Mouse (Mus musculus) forebrain, embryonic 12.5 days (tissue): ENCODE results near the gene Rpl18. TPM values are rescaled to one million over a fixed set of nuclear protein-coding genes. Genes with fewer than 3 reads are reported as not detected.

ENCODE experiments used
- ATAC-seq: fragments of 200-750 bp; cut with Nextera tagmentation; 2 replicates; pipeline ENCODE4 v1.8.0; 2017; ENCODE audit warnings: moderate TSS enrichment; ENCODE audit not compliant: low FRiP score
- H3K27ac ChIP-seq: fragments of 300-500 bp; sonication (generic); 2 replicates; pipeline ENCODE4 v1.5.1; 2016; ENCODE audit warnings: mild to moderate bottlenecking
- H3K27me3 ChIP-seq: fragments of 300-500 bp; sonication (generic); 2 replicates; pipeline ENCODE4 v1.6.1; 2016; ENCODE audit warnings: mild to moderate bottlenecking
- H3K36me3 ChIP-seq: fragments of 300-500 bp; sonication (generic); replicated peaks from 2 replicates; pipeline ENCODE4 v1.6.1; 2016; ENCODE audit warnings: mild to moderate bottlenecking
- H3K4me1 ChIP-seq: fragments of 300-500 bp; sonication (generic); 2 replicates; pipeline ENCODE4 v1.6.1; 2016
- H3K4me2 ChIP-seq: fragments of 300-500 bp; sonication (generic); 2 replicates; pipeline ENCODE4 v1.6.1; 2016; ENCODE audit warnings: mild to moderate bottlenecking, moderate library complexity
- H3K4me3 ChIP-seq: fragments of 300-500 bp; sonication (generic); replicated peaks from 2 replicates; pipeline ENCODE4 v1.5.1; 2016; ENCODE audit warnings: mild to moderate bottlenecking
- H3K9ac ChIP-seq: fragments of 300-500 bp; sonication (generic); 2 replicates; pipeline ENCODE4 v1.6.1; 2016; ENCODE audit warnings: mild to moderate bottlenecking
- H3K9me3 ChIP-seq: fragments of 300-500 bp; sonication (generic); 2 replicates; pipeline ENCODE4 v1.6.1; 2016
- WGBS: fragments of 180-500 bp; shearing (Covaris S2); methylation state at CpG from one replicate; pipeline ENCODE4 v1.1.7; 2016; 5-methylcytosine and 5-hydroxymethylcytosine counted together
- polyA plus RNA-seq: library from polyadenylated mRNA; unstranded; fragments of >200 nt; fragmentation: Nextera tagmentation; extraction: Ambion mirVana; gene quantifications from 2 replicates; pipeline ENCODE4 v1.2.1, GENCODE M21; 2016

Rpl18 gene
- polyA plus RNA-seq, 1 experiment from 2014 or later = 745 TPM

DNA sequence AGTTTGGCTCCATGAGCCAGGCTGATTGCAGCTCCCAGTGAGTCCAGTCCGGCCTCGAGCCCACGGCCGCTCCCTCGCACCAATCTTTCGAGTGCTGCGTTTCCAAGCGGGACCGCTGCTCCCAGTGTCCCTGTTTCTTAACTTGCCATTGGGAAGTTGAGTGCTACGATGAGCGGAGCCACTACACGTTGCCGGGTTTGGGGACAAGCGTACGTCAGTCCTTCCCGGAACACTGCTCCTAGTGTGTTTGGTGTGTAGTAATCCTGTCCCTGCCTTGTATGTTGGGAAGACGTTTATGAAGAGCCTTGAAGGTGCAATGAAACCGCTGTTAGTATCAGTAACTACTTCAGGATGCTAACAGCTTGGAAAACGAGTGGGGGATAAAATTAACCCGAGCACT is 3.1 kb downstream of the Rpl18 start:
- H3K9ac ChIP-seq = peak overlapping the region; percentile 97
- H3K4me2 ChIP-seq = peak overlapping the region; percentile 93
- H3K27ac ChIP-seq = peak overlapping the region; percentile 90
- WGBS = under 1% methylated on average over 20 of the region's 20 CpGs
- peaks cover 46% of the 10 kb centered on the region for H3K36me3 ChIP-seq
- H3K9me3 ChIP-seq = no peaks in the 10 kb centered on the region
- no peak for ATAC-seq
- H3K4me1 ChIP-seq = peaks cover 45% of the 10 kb centered on the region
- H3K4me3 ChIP-seq = peak overlapping the region; percentile 92
- H3K27me3 ChIP-seq = no peaks in the 10 kb centered on the region

DNA sequence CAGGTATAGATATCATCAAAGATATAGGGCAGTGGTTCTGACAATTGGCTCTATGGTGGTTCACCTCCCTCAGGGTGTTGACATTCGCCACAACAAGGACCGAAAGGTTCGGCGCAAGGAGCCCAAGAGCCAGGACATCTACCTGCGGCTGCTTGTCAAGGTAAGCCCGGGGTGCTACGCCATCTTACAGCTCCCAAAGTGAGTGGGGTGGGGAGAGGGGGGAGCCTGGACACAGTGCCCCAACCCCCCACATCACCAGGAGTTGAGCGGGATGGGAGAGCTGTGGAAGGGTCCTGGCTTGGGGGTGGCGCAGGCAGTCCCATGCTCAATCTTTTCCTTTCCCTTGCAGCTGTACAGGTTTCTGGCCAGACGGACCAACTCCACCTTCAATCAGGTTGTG is 3.9 kb downstream of the Rpl18 start:
- peaks cover 42% of the 10 kb centered on the region for H3K4me1 ChIP-seq

DNA sequence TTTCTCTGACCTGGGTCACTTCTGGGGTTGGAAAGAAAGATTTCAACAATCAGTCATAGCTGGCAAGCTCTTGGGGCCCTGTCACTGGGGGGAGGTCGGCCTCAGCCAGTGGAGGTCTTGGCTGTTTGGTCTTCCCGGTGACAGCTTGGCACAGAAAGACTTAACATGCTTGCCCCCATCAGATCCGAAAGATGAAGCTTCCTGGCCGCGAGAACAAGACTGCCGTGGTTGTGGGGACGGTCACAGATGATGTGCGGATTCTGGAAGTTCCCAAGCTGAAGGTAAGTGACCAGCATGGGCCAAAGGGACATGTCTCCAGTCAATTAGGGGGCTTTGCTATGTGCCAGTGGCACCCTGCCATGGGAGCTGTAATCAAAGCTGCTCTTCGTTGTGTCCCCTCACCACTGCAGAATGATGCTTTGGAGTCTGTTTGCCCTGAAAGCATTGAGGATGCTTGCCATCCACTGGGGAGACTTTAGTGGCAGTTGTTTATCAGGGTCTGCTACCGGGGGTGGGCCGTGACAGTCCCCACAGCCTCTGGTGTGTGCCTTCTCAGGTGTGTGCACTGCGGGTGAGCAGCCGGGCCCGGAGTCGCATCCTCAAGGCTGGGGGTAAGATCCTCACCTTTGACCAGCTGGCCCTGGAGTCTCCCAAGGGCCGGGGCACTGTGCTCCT is 4.6 kb downstream of the Rpl18 start:
- peak overlapping the region; percentile 97; the same call in 1 of the 2 replicates for H3K9ac ChIP-seq
- H3K4me2 ChIP-seq = peak overlapping the region; percentile 93; the same call in 1 of the 2 replicates
- no peaks in the 10 kb centered on the region for H3K9me3 ChIP-seq
- H3K27me3 ChIP-seq = no peaks in the 10 kb centered on the region
- H3K27ac ChIP-seq = no peak overlapping the region
- 91% methylated on average over 16 of the region's 16 CpGs for WGBS
- no peak for ATAC-seq
- H3K4me1 ChIP-seq = peaks cover 35% of the 10 kb centered on the region
- H3K36me3 ChIP-seq = peaks cover 58% of the 10 kb centered on the region
- peak overlapping the region; percentile 92; the same call in 1 of the 2 replicates for H3K4me3 ChIP-seq

More for the DNA sequence above, 3.9 kb downstream of the Rpl18 start:
- Histone ChIP-seq H3K36me3 (peaks cover 51% of the 10 kb centered on the region), H3K9me3 (no peaks in the 10 kb centered on the region), H3K27ac (no peak overlapping the region), H3K4me3 (peak overlapping the region; percentile 92), H3K27me3 (no peaks in the 10 kb centered on the region), H3K9ac (peak overlapping the region; percentile 97), H3K4me2 (peak overlapping the region; percentile 93)
- WGBS = 82% methylated on average over 10 of the region's 10 CpGs
- no peak for ATAC-seq

DNA sequence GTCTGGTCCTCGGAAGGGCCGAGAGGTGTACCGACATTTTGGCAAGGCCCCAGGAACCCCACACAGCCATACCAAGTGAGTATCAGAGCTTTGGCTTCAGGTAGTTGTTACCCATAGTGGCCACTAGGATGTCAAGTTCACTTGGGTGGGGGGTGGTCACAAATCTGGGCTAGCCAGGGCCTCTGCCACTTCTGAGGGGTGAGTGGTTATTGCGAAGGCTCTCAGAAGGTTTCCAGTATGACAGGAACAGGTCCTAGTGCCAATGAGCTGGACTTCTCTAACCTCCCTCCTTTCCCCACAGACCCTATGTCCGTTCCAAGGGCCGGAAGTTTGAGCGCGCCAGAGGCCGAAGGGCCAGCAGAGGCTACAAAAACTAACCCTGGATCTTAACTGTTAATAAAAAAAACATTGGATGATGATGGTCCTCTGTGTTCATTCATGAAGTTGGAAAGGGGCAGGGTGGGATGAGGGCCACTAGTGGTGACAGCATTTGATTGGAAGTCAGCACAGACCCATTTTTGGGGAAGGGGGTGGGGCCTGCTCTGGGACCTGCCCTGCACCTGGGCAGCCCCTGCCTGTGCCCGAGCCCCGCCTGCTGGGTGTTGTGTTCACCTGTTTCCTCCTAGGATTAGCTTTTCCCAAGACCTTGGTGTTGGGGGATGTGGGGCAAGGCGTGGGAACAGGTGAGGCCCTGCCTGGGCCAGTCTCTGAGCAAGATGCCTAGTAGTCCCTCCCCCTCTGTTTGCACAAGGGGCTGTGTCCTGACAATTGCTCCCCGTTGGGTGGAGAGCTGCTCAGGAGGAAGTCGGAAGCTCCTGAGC is 5.4 kb downstream of the Rpl18 start, which contains the start of gene Fam83e:
Fam83e (plus strand) TSS at position 800 of the 821 bp plus-strand sequence.
- H3K27ac ChIP-seq = 0 out of 2 replicates have a peak within 1 kb of the TSS, but pooled peaks have one; percentile 59
- no peaks in the 10 kb centered on the region for H3K27me3 ChIP-seq
- H3K4me3 ChIP-seq = no peak within 1 kb of the TSS
- no peaks in the 10 kb centered on the region for H3K9me3 ChIP-seq
- H3K4me2 ChIP-seq = no peak within 1 kb of the TSS
- peaks cover 32% of the 10 kb centered on the region for H3K4me1 ChIP-seq
- H3K36me3 ChIP-seq = peaks cover 66% of the 10 kb centered on the region
- 83% methylated on average over 14 of the region's 14 CpGs for WGBS
- H3K9ac ChIP-seq = no peak within 1 kb of the TSS
- no peak for ATAC-seq

DNA sequence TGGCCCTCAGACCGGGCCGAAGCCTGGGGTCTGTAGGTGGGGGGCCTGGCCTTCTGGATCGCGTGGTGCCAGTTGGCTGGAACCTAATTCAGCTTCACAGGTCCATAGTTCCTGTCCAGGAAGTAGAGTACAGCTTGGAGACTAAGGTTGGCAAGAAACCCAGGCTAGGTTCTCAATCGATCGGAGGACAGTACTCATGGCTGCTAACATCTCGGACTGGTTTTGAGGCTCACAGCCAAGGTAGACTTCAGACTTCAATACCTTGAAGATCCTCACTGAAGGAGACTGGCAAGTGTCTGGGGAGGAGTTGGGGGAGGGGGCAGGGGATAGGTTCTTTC is 5.9 kb downstream of the Rpl18 start:
- Histone ChIP-seq H3K4me3 (no peak overlapping the region), H3K27ac (0 out of 2 replicates have a peak overlapping the region, but pooled peaks have one; percentile 59), H3K36me3 (peaks cover 71% of the 10 kb centered on the region), H3K9me3 (no peaks in the 10 kb centered on the region), H3K4me1 (peaks cover 26% of the 10 kb centered on the region), H3K27me3 (no peaks in the 10 kb centered on the region), H3K4me2 (no peak overlapping the region), H3K9ac (no peak overlapping the region)
- 85% methylated on average over 7 of the region's 7 CpGs for WGBS
- no peak for ATAC-seq

DNA sequence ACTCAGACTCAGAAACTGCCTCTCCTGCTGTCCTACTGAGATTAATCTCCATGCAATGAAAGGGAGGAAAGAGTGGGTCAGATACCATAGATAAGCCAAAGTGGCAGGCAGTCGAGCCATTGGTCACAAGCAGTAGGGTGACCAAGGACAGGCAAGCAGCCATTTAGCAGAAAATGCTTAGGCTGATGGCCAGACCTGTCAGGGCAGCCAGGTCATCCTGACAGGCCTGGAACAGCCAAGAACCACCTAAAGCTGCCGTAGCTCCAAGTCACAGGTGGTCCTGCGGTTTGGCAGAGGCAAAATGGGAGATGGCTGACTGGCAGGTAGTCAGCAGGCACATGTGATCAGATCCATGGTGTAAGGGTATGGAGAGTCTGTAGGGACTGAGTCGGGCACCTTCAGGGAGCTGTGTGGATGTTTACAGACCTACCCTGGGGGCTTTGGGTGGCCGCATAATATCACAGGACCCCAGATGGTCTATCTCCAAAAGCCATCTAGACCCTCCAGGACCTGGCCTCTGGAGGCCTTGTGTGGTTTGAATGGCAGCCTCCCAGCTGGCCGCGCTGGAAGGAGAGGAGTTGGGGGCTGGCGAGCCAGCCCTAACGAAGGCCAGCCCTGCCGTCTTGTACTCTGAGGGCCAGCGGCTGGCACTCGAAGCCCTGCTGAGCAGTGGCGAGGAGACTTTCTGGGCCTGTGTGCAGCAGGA is 6.5 kb downstream of the Rpl18 start:
- Histone ChIP-seq H3K36me3 (peaks cover 77% of the 10 kb centered on the region), H3K9ac (no peak overlapping the region), H3K9me3 (no peaks in the 10 kb centered on the region), H3K4me3 (no peak overlapping the region), H3K4me1 (peaks cover 20% of the 10 kb centered on the region), H3K27ac (no peak overlapping the region), H3K27me3 (no peaks in the 10 kb centered on the region), H3K4me2 (no peak overlapping the region)
- ATAC-seq = no peak
- WGBS = 70% methylated on average over 13 of the region's 13 CpGs

- no peaks in the 10 kb centered on the region for H3K9me3 ChIP-seq
- H3K4me1 ChIP-seq = peaks cover 15% of the 10 kb centered on the region
- no peak for ATAC-seq
- no peak overlapping the region for H3K9ac ChIP-seq
- 85% methylated on average over 13 of the region's 13 CpGs for WGBS
- no peak overlapping the region for H3K27ac ChIP-seq
- H3K27me3 ChIP-seq = no peaks in the 10 kb centered on the region
- H3K4me3 ChIP-seq = no peak overlapping the region
- no peak overlapping the region for H3K4me2 ChIP-seq
- H3K36me3 ChIP-seq = peaks cover 83% of the 10 kb centered on the region
These were observed 7.1 kb downstream of the Rpl18 start for GRCm38 (mm10) chr7:45722348-45722713.

GRCm38 (mm10) chr7:45723301-45723700 is 8.0 kb downstream of the Rpl18 start:
- H3K4me2 ChIP-seq = no peak overlapping the region
- H3K9ac ChIP-seq = no peak overlapping the region
- H3K27me3 ChIP-seq = no peaks in the 10 kb centered on the region
- 90% methylated on average over 4 of the region's 4 CpGs for WGBS
- H3K4me3 ChIP-seq = no peak overlapping the region
- peaks cover 87% of the 10 kb centered on the region for H3K36me3 ChIP-seq
- no peaks in the 10 kb centered on the region for H3K9me3 ChIP-seq
- ATAC-seq = no peak
- peaks cover 15% of the 10 kb centered on the region for H3K4me1 ChIP-seq
- no peak overlapping the region for H3K27ac ChIP-seq

DNA sequence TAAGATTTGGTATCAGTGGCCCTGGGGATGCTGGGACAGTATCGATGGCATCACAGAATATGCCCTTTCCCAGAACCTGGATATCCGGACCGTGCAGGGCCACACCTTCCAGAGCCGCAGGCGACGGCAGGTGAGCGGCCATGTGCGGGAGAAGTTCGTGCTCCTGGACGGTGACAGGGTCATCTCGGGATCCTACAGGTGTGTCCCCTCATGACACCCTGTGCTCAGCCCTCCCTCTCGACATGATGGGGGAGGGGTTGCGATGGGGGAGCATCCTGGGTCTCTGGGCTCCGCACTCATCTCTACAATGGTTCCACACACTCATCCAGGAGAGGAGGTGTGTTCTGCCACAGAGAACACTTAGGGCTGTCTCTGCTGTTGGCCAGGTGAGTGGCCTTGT is 8.5 kb downstream of the Rpl18 start:
- ATAC-seq = no peak
- Histone ChIP-seq H3K27ac (no peak overlapping the region), H3K36me3 (peaks cover 88% of the 10 kb centered on the region), H3K9ac (no peak overlapping the region), H3K27me3 (no peaks in the 10 kb centered on the region), H3K4me1 (peaks cover 13% of the 10 kb centered on the region), H3K4me3 (no peak overlapping the region), H3K9me3 (no peaks in the 10 kb centered on the region), H3K4me2 (no peak overlapping the region)
- WGBS = 91% methylated on average over 14 of the region's 14 CpGs

GRCm38 (mm10) chr7:45725151-45725550 is 9.9 kb downstream of the Rpl18 start:
- Histone ChIP-seq H3K36me3 (peaks cover 86% of the 10 kb centered on the region), H3K4me2 (no peak overlapping the region), H3K27ac (no peak overlapping the region), H3K4me3 (no peak overlapping the region), H3K27me3 (no peaks in the 10 kb centered on the region), H3K9ac (no peak overlapping the region), H3K4me1 (no peaks in the 10 kb centered on the region; the same call in 1 of the 2 replicates), H3K9me3 (no peaks in the 10 kb centered on the region)
- no peak for ATAC-seq
- 94% methylated on average over 9 of the region's 9 CpGs for WGBS

DNA sequence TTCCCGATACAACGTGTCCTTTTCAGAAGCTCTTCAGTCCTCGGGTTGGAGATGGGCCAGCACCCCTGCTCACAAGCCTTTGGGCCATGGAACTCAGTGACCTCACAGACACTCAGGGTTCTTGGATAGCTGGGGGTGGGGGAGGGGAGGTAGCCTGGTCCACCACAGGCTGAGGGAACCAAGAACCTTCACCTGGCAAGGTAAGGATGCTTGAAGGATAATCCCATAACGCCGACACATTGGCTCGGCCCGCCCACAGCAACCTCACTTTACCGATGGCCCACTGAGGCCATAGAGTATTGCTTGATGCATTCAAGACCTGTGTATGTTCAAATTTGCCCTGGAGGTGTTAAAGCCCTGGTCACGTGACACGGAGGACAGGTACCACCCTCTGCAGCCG is 10.5 kb downstream of the Rpl18 start, which contains the start of gene Spaca4:
Spaca4 (minus strand) TSS at position 101 of the 400 bp plus-strand sequence.
- no peak for ATAC-seq
- Histone ChIP-seq H3K4me3 (no peak within 1 kb of the TSS), H3K27me3 (no peaks in the 10 kb centered on the region), H3K9ac (no peak within 1 kb of the TSS), H3K4me1 (peaks cover 2% of the 10 kb centered on the region), H3K36me3 (peaks cover 81% of the 10 kb centered on the region), H3K4me2 (no peak within 1 kb of the TSS), H3K9me3 (no peaks in the 10 kb centered on the region), H3K27ac (no peak within 1 kb of the TSS)
- WGBS = 97% methylated on average over 11 of the region's 11 CpGs

DNA sequence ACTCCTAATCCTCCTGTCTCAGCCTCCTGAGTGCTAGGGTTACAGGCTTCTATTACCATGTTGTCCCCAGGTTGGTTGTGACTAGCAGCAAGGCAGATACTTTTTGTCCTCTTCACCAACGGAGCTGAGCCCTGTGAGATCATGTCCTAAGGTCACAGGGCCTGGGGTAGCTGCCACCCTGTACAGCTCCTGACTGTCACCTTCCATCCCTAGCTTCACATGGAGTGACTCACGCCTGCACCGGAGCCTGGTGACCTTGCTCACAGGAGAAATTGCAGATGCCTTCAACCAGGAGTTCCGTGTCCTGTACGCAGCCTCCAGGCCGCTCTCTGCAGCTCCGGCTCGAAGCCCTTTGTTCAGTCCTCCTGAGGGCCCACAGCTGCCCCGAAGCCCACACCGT is 11.2 kb downstream of the Rpl18 start:
- no peak overlapping the region for H3K4me2 ChIP-seq
- WGBS = 94% methylated on average over 10 of the region's 10 CpGs
- peaks cover 9% of the 10 kb centered on the region for H3K4me1 ChIP-seq
- no peaks in the 10 kb centered on the region for H3K9me3 ChIP-seq
- peaks cover 74% of the 10 kb centered on the region for H3K36me3 ChIP-seq
- H3K27ac ChIP-seq = no peak overlapping the region
- no peak for ATAC-seq
- no peak overlapping the region for H3K4me3 ChIP-seq
- H3K9ac ChIP-seq = no peak overlapping the region
- no peaks in the 10 kb centered on the region for H3K27me3 ChIP-seq
